Mouse (Mus musculus): ENCODE results near the gene Spin2-ps6. TPM values are rescaled to one million over a fixed set of nuclear protein-coding genes. Genes with fewer than 3 reads are reported as not detected.
"Not testable (repeated sequence)": the region's sequence is repeated elsewhere in the genome, so short reads cannot be mapped to it uniquely, and the experiment has no call there.

Gene Spin2-ps6
- not detected in 2 replicates for polyA plus RNA-seq (2014; fragmentation: Nextera tagmentation; extraction: Ambion mirVana)

DNA sequence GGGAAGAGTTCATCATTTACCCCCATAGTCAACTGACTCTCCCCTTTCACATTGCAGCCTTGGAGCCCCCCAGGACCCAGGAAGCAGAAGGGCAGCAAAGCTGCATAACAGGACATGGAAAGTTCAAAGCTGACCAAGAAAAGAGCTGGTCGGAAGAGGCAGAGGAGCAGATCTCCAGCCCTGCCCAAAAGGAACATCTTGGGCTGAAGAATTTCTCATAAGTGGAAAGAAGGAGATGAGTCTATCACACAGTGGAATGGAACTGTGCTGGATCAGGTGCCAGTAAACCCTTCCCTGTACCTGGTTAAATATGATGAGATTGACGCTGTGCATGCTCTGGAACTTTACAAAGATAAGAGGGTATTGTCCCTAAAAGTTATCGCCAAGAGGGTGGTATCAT lies at the start of gene Spin2-ps6:
Gene Spin2-ps6, plus strand, starts transcription at position 301 of the 400 bp plus-strand sequence.
- not testable (repeated sequence) for H3K4me2 ChIP-seq (ENCODE audit: low read length); H3K36me3 ChIP-seq (ENCODE audit: control insufficient read depth, insufficient read depth, low read length); H3K4me1 ChIP-seq (ENCODE audit: control insufficient read depth in 2 of 2, insufficient read depth in 2 of 2, low read length in 2 of 2); H3K27me3 ChIP-seq (ENCODE audit: control insufficient read depth, insufficient read depth, low read length); H3K4me3 ChIP-seq (ENCODE audit: control insufficient read depth in 1 of 2, insufficient read depth in 1 of 2, low read depth in 1 of 2, low read length in 2 of 2); H3K27ac ChIP-seq (replicated peaks in 1 of 2; ENCODE audit: control insufficient read depth in 1 of 2, insufficient read depth in 1 of 2, low read depth in 2 of 2, low read length in 2 of 2); H3K9me3 ChIP-seq (ENCODE audit: control insufficient read depth, low read length); H3K9ac ChIP-seq (ENCODE audit: low read length); ATAC-seq (ENCODE audit: insufficient number of reproducible peaks, insufficient read depth, low FRiP score, low read depth)
- WGBS: 57% methylated on average over 1 of the region's 3 CpGs

Other genes starting within 250 kb of the Spin2-ps6 start
- gene Btbd35f12, start 78.5 kb downstream of the Spin2-ps6 start, polyA plus RNA-seq (2014; fragmentation: Nextera tagmentation; extraction: Ambion mirVana): not detected in 2 replicates

Measured in heart, embryonic 14.5 days (tissue).